Mouse (Mus musculus): ENCODE data around the gene Tmem233. TPM values are rescaled to one million over a fixed set of nuclear protein-coding genes. Genes with fewer than 3 reads are reported as not detected.

Gene Tmem233
- polyA plus RNA-seq, 1 experiment from 2014 or later = not detected

GRCm38 (mm10) chr5:116023251-116023661 lies 59.8 kb downstream of the Tmem233 start:
- H3K4me2 ChIP-seq (replicated peaks) = peak overlapping the region; percentile 77
- no peak overlapping the region for H3K27ac ChIP-seq
- WGBS = 33% methylated on average over 8 of the region's 8 CpGs

GRCm38 (mm10) chr5:116022658-116023200 lies 60.3 kb downstream of the Tmem233 start:
- Histone ChIP-seq H3K9me3 (ENCODE audit: control insufficient read depth, low read length) (no peaks in the 10 kb centered on the region), H3K9ac (no peak overlapping the region), H3K4me2 (replicated peaks) (peak overlapping the region; percentile 77), H3K27me3 (ENCODE audit: control insufficient read depth, insufficient read depth, low read length) (no peaks in the 10 kb centered on the region), H3K4me3 (replicated peaks; ENCODE audit: low read length) (peak overlapping the region; percentile 91; the same call in 1 of the 2 replicates), H3K36me3 (replicated peaks; ENCODE audit: control insufficient read depth, insufficient read depth) (peaks cover 39% of the 10 kb centered on the region), H3K27ac (no peak overlapping the region), H3K4me1 (replicated peaks; ENCODE audit: control insufficient read depth, insufficient read depth, low read length) (peaks cover 13% of the 10 kb centered on the region)
- ATAC-seq (ENCODE audit: low FRiP score) = no peak
- WGBS = 94% methylated on average over 7 of the region's 7 CpGs
- no peak for DNase-seq (ENCODE audit: low spot score)

More at GRCm38 (mm10) chr5:116023251-116023661, 59.8 kb downstream of the Tmem233 start:
- H3K9me3 ChIP-seq (ENCODE audit: control insufficient read depth, low read length) = no peaks in the 10 kb centered on the region
- peak overlapping the region; percentile 84 for H3K9ac ChIP-seq
- H3K36me3 ChIP-seq (replicated peaks; ENCODE audit: control insufficient read depth, insufficient read depth) = peaks cover 33% of the 10 kb centered on the region
- no peak for DNase-seq (ENCODE audit: low spot score)
- ATAC-seq (ENCODE audit: low FRiP score) = no peak
- no peaks in the 10 kb centered on the region for H3K27me3 ChIP-seq (ENCODE audit: control insufficient read depth, insufficient read depth, low read length)
- peak overlapping the region; percentile 91 for H3K4me3 ChIP-seq (replicated peaks; ENCODE audit: low read length)
- H3K4me1 ChIP-seq (replicated peaks; ENCODE audit: control insufficient read depth, insufficient read depth, low read length) = peaks cover 13% of the 10 kb centered on the region

- H3K27me3 ChIP-seq (ENCODE audit: control insufficient read depth, insufficient read depth, low read length) = no peaks in the 10 kb centered on the region
- H3K4me1 ChIP-seq (replicated peaks; ENCODE audit: control insufficient read depth, insufficient read depth, low read length) = peaks cover 13% of the 10 kb centered on the region
- no peak for ATAC-seq (ENCODE audit: low FRiP score)
- no peak overlapping the region for H3K4me3 ChIP-seq (replicated peaks; ENCODE audit: low read length)
- no peak overlapping the region for H3K4me2 ChIP-seq (replicated peaks)
- WGBS = 95% methylated on average over 12 of the region's 12 CpGs
- no peak for DNase-seq (ENCODE audit: low spot score)
- no peak overlapping the region for H3K9ac ChIP-seq
- H3K27ac ChIP-seq = no peak overlapping the region
- no peaks in the 10 kb centered on the region for H3K9me3 ChIP-seq (ENCODE audit: control insufficient read depth, low read length)
- peaks cover 45% of the 10 kb centered on the region for H3K36me3 ChIP-seq (replicated peaks; ENCODE audit: control insufficient read depth, insufficient read depth)
Measured at GRCm38 (mm10) chr5:116022131-116022530, 60.9 kb downstream of the Tmem233 start.

- H3K4me3 ChIP-seq (replicated peaks; ENCODE audit: low read length) = no peak overlapping the region
- WGBS = 94% methylated on average over 14 of the region's 14 CpGs
- H3K9ac ChIP-seq = no peak overlapping the region
- H3K4me1 ChIP-seq (replicated peaks; ENCODE audit: control insufficient read depth, insufficient read depth, low read length) = peaks cover 13% of the 10 kb centered on the region
- DNase-seq (ENCODE audit: low spot score) (no peak), ATAC-seq (ENCODE audit: low FRiP score) (no peak)
- H3K4me2 ChIP-seq (replicated peaks) = no peak overlapping the region
- peaks cover 50% of the 10 kb centered on the region for H3K36me3 ChIP-seq (replicated peaks; ENCODE audit: control insufficient read depth, insufficient read depth)
- H3K27ac ChIP-seq = no peak overlapping the region
- no peaks in the 10 kb centered on the region for H3K27me3 ChIP-seq (ENCODE audit: control insufficient read depth, insufficient read depth, low read length)
- no peaks in the 10 kb centered on the region for H3K9me3 ChIP-seq (ENCODE audit: control insufficient read depth, low read length)
Measured at GRCm38 (mm10) chr5:116021552-116021951, 61.5 kb downstream of the Tmem233 start.

- Histone ChIP-seq H3K4me1 (replicated peaks; ENCODE audit: control insufficient read depth, insufficient read depth, low read length) (peaks cover 13% of the 10 kb centered on the region), H3K27me3 (ENCODE audit: control insufficient read depth, insufficient read depth, low read length) (no peaks in the 10 kb centered on the region), H3K27ac (no peak overlapping the region), H3K36me3 (replicated peaks; ENCODE audit: control insufficient read depth, insufficient read depth) (peaks cover 72% of the 10 kb centered on the region), H3K4me3 (replicated peaks; ENCODE audit: low read length) (no peak overlapping the region), H3K4me2 (replicated peaks) (no peak overlapping the region), H3K9ac (no peak overlapping the region), H3K9me3 (ENCODE audit: control insufficient read depth, low read length) (no peaks in the 10 kb centered on the region)
- no peak for DNase-seq (ENCODE audit: low spot score)
- WGBS = 84% methylated on average over 11 of the region's 11 CpGs
- no peak for ATAC-seq (ENCODE audit: low FRiP score)
Measured at GRCm38 (mm10) chr5:116019371-116019770, 63.7 kb downstream of the Tmem233 start.

- Histone ChIP-seq H3K27me3 (ENCODE audit: control insufficient read depth, insufficient read depth, low read length) (no peaks in the 10 kb centered on the region), H3K4me3 (replicated peaks; ENCODE audit: low read length) (no peak overlapping the region), H3K4me1 (replicated peaks; ENCODE audit: control insufficient read depth, insufficient read depth, low read length) (peaks cover 13% of the 10 kb centered on the region), H3K9me3 (ENCODE audit: control insufficient read depth, low read length) (no peaks in the 10 kb centered on the region), H3K9ac (no peak overlapping the region), H3K27ac (no peak overlapping the region), H3K36me3 (replicated peaks; ENCODE audit: control insufficient read depth, insufficient read depth) (peaks cover 78% of the 10 kb centered on the region), H3K4me2 (replicated peaks) (no peak overlapping the region)
- 88% methylated on average over 6 of the region's 6 CpGs for WGBS
- DNase-seq (ENCODE audit: low spot score) = no peak
- ATAC-seq (ENCODE audit: low FRiP score) = no peak
Measured at GRCm38 (mm10) chr5:116018784-116019183, 64.3 kb downstream of the Tmem233 start.

GRCm38 (mm10) chr5:116018196-116018595 lies 64.8 kb downstream of the Tmem233 start:
- 92% methylated on average over 9 of the region's 9 CpGs for WGBS
- ATAC-seq (ENCODE audit: low FRiP score) (no peak), DNase-seq (ENCODE audit: low spot score) (no peak)
- Histone ChIP-seq H3K27me3 (ENCODE audit: control insufficient read depth, insufficient read depth, low read length) (no peaks in the 10 kb centered on the region), H3K9ac (no peak overlapping the region), H3K9me3 (ENCODE audit: control insufficient read depth, low read length) (no peaks in the 10 kb centered on the region), H3K4me1 (replicated peaks; ENCODE audit: control insufficient read depth, insufficient read depth, low read length) (peaks cover 9% of the 10 kb centered on the region), H3K4me3 (replicated peaks; ENCODE audit: low read length) (no peak overlapping the region), H3K4me2 (replicated peaks) (no peak overlapping the region), H3K27ac (no peak overlapping the region), H3K36me3 (replicated peaks; ENCODE audit: control insufficient read depth, insufficient read depth) (peaks cover 84% of the 10 kb centered on the region)

- WGBS = 94% methylated on average over 8 of the region's 8 CpGs
Measured at GRCm38 (mm10) chr5:116017391-116017790, 65.7 kb downstream of the Tmem233 start.

GRCm38 (mm10) chr5:116016542-116016941 lies 66.5 kb downstream of the Tmem233 start:
- WGBS = 93% methylated on average over 5 of the region's 5 CpGs
- Histone ChIP-seq H3K4me3 (replicated peaks; ENCODE audit: low read length) (no peak overlapping the region), H3K4me1 (replicated peaks; ENCODE audit: control insufficient read depth, insufficient read depth, low read length) (no peaks in the 10 kb centered on the region), H3K9ac (no peak overlapping the region), H3K4me2 (replicated peaks) (no peak overlapping the region), H3K27me3 (ENCODE audit: control insufficient read depth, insufficient read depth, low read length) (no peaks in the 10 kb centered on the region), H3K27ac (no peak overlapping the region), H3K9me3 (ENCODE audit: control insufficient read depth, low read length) (no peaks in the 10 kb centered on the region), H3K36me3 (replicated peaks; ENCODE audit: control insufficient read depth, insufficient read depth) (peaks cover 92% of the 10 kb centered on the region)
- DNase-seq (ENCODE audit: low spot score) (no peak), ATAC-seq (ENCODE audit: low FRiP score) (no peak)

More at GRCm38 (mm10) chr5:116017391-116017790, 65.7 kb downstream of the Tmem233 start:
- H3K27ac ChIP-seq = no peak overlapping the region
- peaks cover 92% of the 10 kb centered on the region for H3K36me3 ChIP-seq (replicated peaks; ENCODE audit: control insufficient read depth, insufficient read depth)
- peaks cover 1% of the 10 kb centered on the region; the same call in 1 of the 2 replicates for H3K4me1 ChIP-seq (replicated peaks; ENCODE audit: control insufficient read depth, insufficient read depth, low read length)
- H3K4me3 ChIP-seq (replicated peaks; ENCODE audit: low read length) = no peak overlapping the region
- DNase-seq (ENCODE audit: low spot score) (no peak), ATAC-seq (ENCODE audit: low FRiP score) (no peak)
- no peaks in the 10 kb centered on the region for H3K9me3 ChIP-seq (ENCODE audit: control insufficient read depth, low read length)
- no peak overlapping the region for H3K9ac ChIP-seq
- no peak overlapping the region for H3K4me2 ChIP-seq (replicated peaks)
- H3K27me3 ChIP-seq (ENCODE audit: control insufficient read depth, insufficient read depth, low read length) = no peaks in the 10 kb centered on the region

- 94% methylated on average over 11 of the region's 11 CpGs for WGBS
- H3K27me3 ChIP-seq (ENCODE audit: control insufficient read depth, insufficient read depth, low read length) = no peaks in the 10 kb centered on the region
- H3K9ac ChIP-seq = no peak overlapping the region
- no peak overlapping the region for H3K4me3 ChIP-seq (replicated peaks; ENCODE audit: low read length)
- H3K36me3 ChIP-seq (replicated peaks; ENCODE audit: control insufficient read depth, insufficient read depth) = peaks cover 69% of the 10 kb centered on the region
- DNase-seq (ENCODE audit: low spot score) (no peak), ATAC-seq (ENCODE audit: low FRiP score) (no peak)
- no peak overlapping the region for H3K27ac ChIP-seq
- no peaks in the 10 kb centered on the region for H3K9me3 ChIP-seq (ENCODE audit: control insufficient read depth, low read length)
- no peak overlapping the region for H3K4me2 ChIP-seq (replicated peaks)
- no peaks in the 10 kb centered on the region for H3K4me1 ChIP-seq (replicated peaks; ENCODE audit: control insufficient read depth, insufficient read depth, low read length)
Measured at GRCm38 (mm10) chr5:116014237-116014636, 68.8 kb downstream of the Tmem233 start.
